Mouse (Mus musculus) thymus, postnatal 36 days (tissue): ENCODE results near the gene Chdh.

Experiments
- DNase-seq, 2 experiments: peaks; one replicate each; pipeline ENCODE4 v3.0.0; 2022; ENCODE audit warnings: mixed read lengths in 2 of 2

Gene Chdh

GRCm38 (mm10) chr14:30064864-30065263 lies 56.0 kb downstream of the Chdh start:
- no peak for DNase-seq

- no peak for DNase-seq
These were observed 57.9 kb downstream of the Chdh start for GRCm38 (mm10) chr14:30066752-30067151.

- DNase-seq: no peak
These were observed 59.7 kb downstream of the Chdh start for GRCm38 (mm10) chr14:30068566-30068965.

GRCm38 (mm10) chr14:30075268-30075887 lies 66.6 kb downstream of the Chdh start:
- no peak for DNase-seq

- no peak for DNase-seq
These were observed 69.4 kb downstream of the Chdh start for GRCm38 (mm10) chr14:30078115-30078808.

- no peak for DNase-seq
These were observed 70.9 kb downstream of the Chdh start for GRCm38 (mm10) chr14:30079729-30080128.
